18 mouse cellular contexts compared by ENCODE assay signal in genomic region chr3:152320972-152321645, GRCm38 (mm10). TPM values are rescaled to one million over a fixed set of nuclear protein-coding genes. Genes with fewer than 3 reads are reported as not detected.
DNase-seq lines count a peak whose midpoint lies in the region; ATAC-seq and TF ChIP-seq lines count a peak whose summit lies in the region.
"Had no signal": no experiment of that assay in that cellular context is flagged by ENCODE, and none has a peak within 500 bp of the region (broad histone marks: within the 10 kb centered on the region; RNA-seq: fewer than 3 reads in every experiment).

No protein-coding gene starts in this region.

- no peak for TF ChIP-seq EP300 in CH12.LX (IDR thresholded peaks at IDR 0.05; ENCODE audit: low read length)

- no peak overlapping the region for H3K9ac ChIP-seq in intestine, embryonic 15.5 days
- no peak overlapping the region for H3K9ac ChIP-seq in intestine, postnatal 0 days (ENCODE audit: low read depth, low read length)
- no peak overlapping the region for H3K9ac ChIP-seq in CH12.LX (ENCODE audit: insufficient read depth, low read depth)
- no peak overlapping the region for H3K9ac ChIP-seq in intestine, embryonic 16.5 days (ENCODE audit: low read depth, low read length)
- H3K9ac ChIP-seq: embryonic facial prominence, embryonic 12.5 days; forebrain, embryonic 12.5 days; hindbrain, embryonic 12.5 days; lung, embryonic 14.5 days had no signal

- 90% methylated on average over 10 of the region's 10 CpGs for WGBS in intestine, embryonic 15.5 days
- WGBS in intestine, postnatal 0 days = 83% methylated on average over 10 of the region's 10 CpGs
- WGBS in intestine, embryonic 16.5 days = 89% methylated on average over 10 of the region's 10 CpGs

- no peaks in the 10 kb centered on the region for H3K36me3 ChIP-seq in intestine, embryonic 15.5 days
- H3K36me3 ChIP-seq in intestine, postnatal 0 days (ENCODE audit: control insufficient read depth, insufficient read depth) = peaks cover 6% of the 10 kb centered on the region; the same call in 1 of the 2 replicates
- peaks cover 27 to 51% of the 10 kb centered on the region in 2 experiments for H3K36me3 ChIP-seq in CH12.LX (replicated peaks in 1 of 2; ENCODE audit: control insufficient read depth in 1 of 2, insufficient read depth in 1 of 2, low read length in 1 of 2)
- H3K36me3 ChIP-seq in intestine, embryonic 16.5 days (ENCODE audit: control insufficient read depth, insufficient read depth, low read length) = no peaks in the 10 kb centered on the region

- H3K9me3 ChIP-seq in intestine, embryonic 15.5 days = no peaks in the 10 kb centered on the region
- no peaks in the 10 kb centered on the region for H3K9me3 ChIP-seq in intestine, postnatal 0 days (ENCODE audit: control insufficient read depth)
- no peaks in the 10 kb centered on the region for H3K9me3 ChIP-seq in CH12.LX (replicated peaks; ENCODE audit: low read length)
- H3K9me3 ChIP-seq in intestine, embryonic 16.5 days (ENCODE audit: control insufficient read depth, low read length) = no peaks in the 10 kb centered on the region
- H3K9me3 ChIP-seq: embryonic facial prominence, embryonic 12.5 days; forebrain, embryonic 12.5 days; hindbrain, embryonic 12.5 days; midbrain, embryonic 10.5 days had no signal

- no peak overlapping the region for H3K27ac ChIP-seq in intestine, embryonic 15.5 days
- no peak overlapping the region for H3K27ac ChIP-seq in intestine, postnatal 0 days (ENCODE audit: low read depth, low read length)
- H3K27ac ChIP-seq in CH12.LX (ENCODE audit: insufficient read depth, low read depth) = no peak overlapping the region
- H3K27ac ChIP-seq in cortical plate, adult 2 months (ENCODE audit: insufficient read depth, low read length) = no peak overlapping the region
- H3K27ac ChIP-seq in intestine, embryonic 16.5 days (ENCODE audit: low read length) = no peak overlapping the region
- H3K27ac ChIP-seq: embryonic facial prominence, embryonic 12.5 days; forebrain, embryonic 12.5 days; hindbrain, embryonic 12.5 days; midbrain, embryonic 10.5 days had no signal

- H3K27me3 ChIP-seq in intestine, embryonic 15.5 days (replicated peaks) = no peaks in the 10 kb centered on the region
- H3K27me3 ChIP-seq in intestine, postnatal 0 days (replicated peaks; ENCODE audit: control insufficient read depth, insufficient read depth, low read length) = no peaks in the 10 kb centered on the region
- H3K27me3 ChIP-seq in CH12.LX (replicated peaks) = no peaks in the 10 kb centered on the region
- no peaks in the 10 kb centered on the region for H3K27me3 ChIP-seq in intestine, embryonic 16.5 days (replicated peaks; ENCODE audit: control insufficient read depth, insufficient read depth, low read length)
- H3K27me3 ChIP-seq: embryonic facial prominence, embryonic 12.5 days; forebrain, embryonic 12.5 days; hindbrain, embryonic 12.5 days had no signal

- no peak overlapping the region for H3K4me3 ChIP-seq in intestine, embryonic 15.5 days (replicated peaks)
- no peak overlapping the region for H3K4me3 ChIP-seq in intestine, postnatal 0 days (ENCODE audit: low read depth, low read length)
- H3K4me3 ChIP-seq in CH12.LX (replicated peaks in 1 of 3; ENCODE audit: low read depth in 2 of 3, low read length in 2 of 3, poor library complexity in 1 of 3) = no peak overlapping the region
- H3K4me3 ChIP-seq in cortical plate, adult 2 months (ENCODE audit: insufficient read depth, low read length) = no peak overlapping the region
- no peak overlapping the region for H3K4me3 ChIP-seq in intestine, embryonic 16.5 days (ENCODE audit: low read length)
- H3K4me3 ChIP-seq: embryonic facial prominence, embryonic 12.5 days; forebrain, embryonic 12.5 days; hindbrain, embryonic 12.5 days; midbrain, embryonic 10.5 days had no signal

- no peaks in the 10 kb centered on the region for H3K79me2 ChIP-seq in CH12.LX (replicated peaks; ENCODE audit: control insufficient read depth, extremely low read depth, insufficient read depth, poor library complexity, severe bottlenecking)

- peak; percentile 67 for TF ChIP-seq RAD21 in CH12.LX (IDR thresholded peaks at IDR 0.05; ENCODE audit: low read depth, low read length)

- H3K4me1 ChIP-seq in intestine, embryonic 15.5 days (replicated peaks) = no peaks in the 10 kb centered on the region
- H3K4me1 ChIP-seq in intestine, postnatal 0 days (replicated peaks; ENCODE audit: control insufficient read depth, insufficient read depth, low read length) = no peaks in the 10 kb centered on the region
- H3K4me1 ChIP-seq in CH12.LX (ENCODE audit: control insufficient read depth in 1 of 2, insufficient read depth in 2 of 2) = no peaks in the 10 kb centered on the region
- H3K4me1 ChIP-seq in cortical plate, adult 2 months (ENCODE audit: control insufficient read depth, insufficient read depth, low read length) = no peaks in the 10 kb centered on the region
- H3K4me1 ChIP-seq in intestine, embryonic 16.5 days (ENCODE audit: control insufficient read depth, insufficient read depth, low read length) = no peaks in the 10 kb centered on the region
- H3K4me1 ChIP-seq: embryonic facial prominence, embryonic 12.5 days; forebrain, embryonic 12.5 days; hindbrain, embryonic 12.5 days; midbrain, embryonic 10.5 days had no signal

- TF ChIP-seq POLR2A in CH12.LX (IDR thresholded peaks at IDR 0.05; ENCODE audit: low read depth, low read length) = no peak
- TF ChIP-seq POLR2A in cortical plate, adult 2 months (IDR thresholded peaks at IDR 0.05; ENCODE audit: extremely low read depth, insufficient read depth, low read length) = no peak

- no peak for DNase-seq in CH12.LX (ENCODE audit: extremely low read depth)
- DNase-seq in right cerebral cortex, postnatal 4 days = no peak
- DNase-seq in urinary bladder, postnatal 36 days (ENCODE audit: low spot score in 2 of 2) = no peak
- DNase-seq: cerebellum, postnatal 10 days; gastrocnemius, postnatal 14 days; kidney, adult 9 months; layer of hippocampus, adult 9-11 months; left cerebral cortex, postnatal 4 days; lung, embryonic 14.5 days; thymus, postnatal 14 days had no signal

- peak; percentile 23; the same call in 1 of the 2 replicates for ATAC-seq in intestine, embryonic 15.5 days
- no peak for ATAC-seq in intestine, postnatal 0 days
- ATAC-seq in intestine, embryonic 16.5 days = peak; percentile 3; the same call in 1 of the 2 replicates

- no peak overlapping the region for H3K4me2 ChIP-seq in intestine, embryonic 15.5 days (replicated peaks)
- H3K4me2 ChIP-seq in intestine, postnatal 0 days (replicated peaks; ENCODE audit: low read depth) = no peak overlapping the region
- no peak overlapping the region for H3K4me2 ChIP-seq in CH12.LX (ENCODE audit: insufficient read depth, low read depth, poor library complexity, severe bottlenecking)
- H3K4me2 ChIP-seq in intestine, embryonic 16.5 days (ENCODE audit: low read depth, low read length) = no peak overlapping the region
- H3K4me2 ChIP-seq: embryonic facial prominence, embryonic 12.5 days; forebrain, embryonic 12.5 days; hindbrain, embryonic 12.5 days; lung, embryonic 14.5 days had no signal

- dilution Hi-C loops in CH12.LX (cut with MboI; ENCODE audit: extremely low pct_ligation_motif_present, extremely low pct_unique_long_range_greater_than_20kb, low sequenced_read_pairs) = no loop called here

- in situ Hi-C loops in CH12.LX (cut with MboI; ENCODE audit: low pct_ligation_motif_present, low pct_unique_long_range_greater_than_20kb, low sequenced_read_pairs) = no loop called here

- no peak; the same call in 1 of the 2 replicates for TF ChIP-seq CTCF in intestine, postnatal 0 days (IDR thresholded peaks at IDR 0.05; ENCODE audit: low read depth)
- peak in 1 of 2 experiments; percentile 61; a peak in 2 of 4 replicates for TF ChIP-seq CTCF in CH12.LX (conservative IDR thresholded peaks at IDR 0.05 in 1 of 2, IDR thresholded peaks at IDR 0.05 in 1 of 2; ENCODE audit: low read depth in 2 of 2, low read length in 2 of 2)
- 0 out of 2 replicates have a peak, but pooled peaks have one; percentile 2 for TF ChIP-seq CTCF in cortical plate, adult 2 months (IDR thresholded peaks at IDR 0.05; ENCODE audit: extremely low read depth, insufficient read depth, low read length)

TF ChIP-seq in CH12.LX, 34 proteins besides CTCF, POLR2A, EP300 and RAD21:
- peak; percentile 33 for TF ChIP-seq SMC3 (IDR thresholded peaks at IDR 0.05; ENCODE audit: low read depth, low read length)
- no peak for TF ChIP-seq MXI1 (IDR thresholded peaks at IDR 0.05; ENCODE audit: low read depth, low read length)
- no peak for TF ChIP-seq HCFC1 (IDR thresholded peaks at IDR 0.05; ENCODE audit: low read depth, low read length)

RNA-seq across cellular contexts. Expression of gene Miga1, which starts 19.1 kb away (rescaled TPM):
- 15.3 and 17.4 TPM in 2 replicates for polyA plus RNA-seq in intestine, embryonic 15.5 days (2015; fragmentation: Nextera tagmentation; extraction: Ambion mirVana)
- polyA plus RNA-seq in intestine, postnatal 0 days (2015; fragmentation: Nextera tagmentation; extraction: Ambion mirVana) = 5.8 and 6.6 TPM in 2 replicates
- total RNA-seq in CH12.LX (2012; rRNA removed) = 30.7 and 32.5 TPM in 2 replicates
- 23.1 and 25.3 TPM in 2 replicates for total RNA-seq in CH12.LX (2014; rRNA removed)
- polyA plus RNA-seq in CH12.LX (2012; ENCODE audit: insufficient read length, low read depth) = 41.1 and 44.7 TPM in 2 replicates
- 50.7 and 50.8 TPM in 2 replicates for polyA plus RNA-seq in cortical plate, adult 2 months (2012; rRNA removed)
- polyA plus RNA-seq in intestine, embryonic 16.5 days (2015; fragmentation: Nextera tagmentation; extraction: Ambion mirVana) = 13.5 and 13.9 TPM in 2 replicates

RNA-seq across cellular contexts. Expression of gene Usp33, which starts 25.2 kb away (rescaled TPM):
- polyA plus RNA-seq in intestine, embryonic 15.5 days (2015; fragmentation: Nextera tagmentation; extraction: Ambion mirVana) = 45.3 and 51.1 TPM in 2 replicates
- polyA plus RNA-seq in intestine, postnatal 0 days (2015; fragmentation: Nextera tagmentation; extraction: Ambion mirVana) = 18.7 and 18.9 TPM in 2 replicates
- total RNA-seq in CH12.LX (2012; rRNA removed) (48.8 and 48.9 TPM in 2 replicates), CH12.LX (2014; rRNA removed) (54.7 and 65.5 TPM in 2 replicates)
- 35.8 and 38.3 TPM in 2 replicates for polyA plus RNA-seq in CH12.LX (2012; ENCODE audit: insufficient read length, low read depth)
- 89.2 and 93.7 TPM in 2 replicates for polyA plus RNA-seq in cortical plate, adult 2 months (2012; rRNA removed)
- 46.0 and 49.3 TPM in 2 replicates for polyA plus RNA-seq in intestine, embryonic 16.5 days (2015; fragmentation: Nextera tagmentation; extraction: Ambion mirVana)

RNA-seq across cellular contexts. Expression of gene Nexn, which starts 55.0 kb away (rescaled TPM):
- 23.3 and 31.2 TPM in 2 replicates for polyA plus RNA-seq in intestine, embryonic 15.5 days (2015; fragmentation: Nextera tagmentation; extraction: Ambion mirVana)
- polyA plus RNA-seq in intestine, postnatal 0 days (2015; fragmentation: Nextera tagmentation; extraction: Ambion mirVana) = 30.0 and 30.3 TPM in 2 replicates
- total RNA-seq in CH12.LX (2012; rRNA removed) (0.08 TPM in 2 replicates), CH12.LX (2014; rRNA removed) (not detected in 2 replicates)
- polyA plus RNA-seq in CH12.LX (2012; ENCODE audit: insufficient read length, low read depth) = 0.17 and 0.67 TPM in 2 replicates
- 0.64 and 2.8 TPM in 2 replicates for polyA plus RNA-seq in cortical plate, adult 2 months (2012; rRNA removed)
- polyA plus RNA-seq in intestine, embryonic 16.5 days (2015; fragmentation: Nextera tagmentation; extraction: Ambion mirVana) = 21.6 and 21.7 TPM in 2 replicates
